Mouse (Mus musculus) hindbrain, embryonic 14.5 days (tissue): ENCODE results near the gene Irs3. TPM values are rescaled to one million over a fixed set of nuclear protein-coding genes. Genes with fewer than 3 reads are reported as not detected.
"Not testable (repeated sequence)": the region's sequence is repeated elsewhere in the genome, so short reads cannot be mapped to it uniquely, and the experiment has no call there.

ENCODE experiments used
- ATAC-seq: fragments of 200-750 bp; cut with Nextera tagmentation; 2 replicates; pipeline ENCODE4 v1.8.0; 2017; ENCODE audit warnings: moderate number of reproducible peaks, mild to moderate bottlenecking, moderate TSS enrichment, moderate library complexity; ENCODE audit not compliant: low FRiP score
- DNase-seq: peaks from one replicate; pipeline ENCODE4 v3.0.0-alpha.2; 2015; ENCODE audit warnings: low spot score
- H3K27ac ChIP-seq: fragments of 300-500 bp; sonication (generic); 2 replicates; pipeline ENCODE4 v1.5.1; 2014; ENCODE audit warnings: mild to moderate bottlenecking, moderate library complexity
- H3K27me3 ChIP-seq: fragments of 300-500 bp; sonication (generic); 2 replicates; pipeline ENCODE4 v1.6.1; 2014; ENCODE audit warnings: mild to moderate bottlenecking, low read length, mixed read lengths; ENCODE audit not compliant: control insufficient read depth, insufficient read depth
- H3K36me3 ChIP-seq: fragments of 300-500 bp; sonication (generic); replicated peaks from 2 replicates; pipeline ENCODE4 v1.6.1; 2014; ENCODE audit not compliant: control insufficient read depth, insufficient read depth
- H3K4me1 ChIP-seq: fragments of 300-500 bp; sonication (generic); replicated peaks from 2 replicates; pipeline ENCODE4 v1.6.1; 2014; ENCODE audit warnings: antibody characterized with exemption, low read length, mixed read lengths; ENCODE audit not compliant: control insufficient read depth, insufficient read depth
- H3K4me2 ChIP-seq: fragments of 300-500 bp; sonication (generic); replicated peaks from 2 replicates; pipeline ENCODE4 v1.6.1; 2014; ENCODE audit warnings: mild to moderate bottlenecking, moderate library complexity
- H3K4me3 ChIP-seq: fragments of 300-500 bp; sonication (generic); replicated peaks from 2 replicates; pipeline ENCODE4 v1.5.1; 2014; ENCODE audit warnings: mild to moderate bottlenecking, low read length
- H3K9ac ChIP-seq: fragments of 300-500 bp; sonication (generic); 2 replicates; pipeline ENCODE4 v1.6.1; 2014
- H3K9me3 ChIP-seq: fragments of 300-500 bp; sonication (generic); 2 replicates; pipeline ENCODE4 v1.6.1; 2016; ENCODE audit warnings: low read length; ENCODE audit not compliant: control insufficient read depth
- WGBS: fragments of 180-500 bp; shearing (Covaris S2); extraction: QIAGEN DNeasy Blood & Tissue Kit; methylation state at CpG from one replicate; pipeline ENCODE4 v1.1.7; 2014; 5-methylcytosine and 5-hydroxymethylcytosine counted together
- polyA plus RNA-seq: library from polyadenylated mRNA; unstranded; fragments of >200 nt; fragmentation: Nextera tagmentation; extraction: Ambion mirVana; gene quantifications from 2 replicates; pipeline ENCODE4 v1.2.1, GENCODE M21; 2014

The Irs3 gene
- polyA plus RNA-seq, 1 experiment from 2014 or later, result 0.15 TPM

DNA sequence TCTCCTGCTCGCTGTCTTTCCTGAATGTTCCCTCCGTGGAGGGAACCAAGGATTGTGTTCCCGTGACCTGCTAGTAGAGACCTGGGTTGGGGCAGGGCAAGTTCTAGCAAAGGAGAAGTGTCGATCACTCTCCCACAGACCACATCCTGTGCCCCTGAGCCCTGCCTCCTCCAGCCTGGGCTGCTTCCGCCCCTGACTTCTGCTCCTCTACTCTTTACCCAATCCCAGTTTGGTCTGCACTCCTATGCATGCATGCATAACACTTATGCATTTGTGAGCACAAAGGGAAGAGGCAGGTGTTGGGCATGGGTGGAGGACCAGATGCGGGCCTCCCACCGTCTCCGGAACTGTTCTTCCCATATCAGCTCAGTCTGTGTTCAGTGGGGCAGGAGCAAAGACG, 14.3 kb downstream of the Irs3 start:
- Histone ChIP-seq H3K9ac (peak overlapping the region; percentile 85; the same call in 1 of the 2 replicates), H3K4me3 (0 out of 2 replicates have a peak overlapping the region, but pooled peaks have one; percentile 80), H3K4me1 (peaks cover 37% of the 10 kb centered on the region), H3K36me3 (peaks cover 24% of the 10 kb centered on the region), H3K4me2 (peak overlapping the region; percentile 63), H3K27ac (peak overlapping the region; percentile 56), H3K9me3 (no peaks in the 10 kb centered on the region), H3K27me3 (no peaks in the 10 kb centered on the region)
- no peak for ATAC-seq
- WGBS, result 60% methylated on average over 9 of the region's 9 CpGs
- DNase-seq, result no peak

DNA sequence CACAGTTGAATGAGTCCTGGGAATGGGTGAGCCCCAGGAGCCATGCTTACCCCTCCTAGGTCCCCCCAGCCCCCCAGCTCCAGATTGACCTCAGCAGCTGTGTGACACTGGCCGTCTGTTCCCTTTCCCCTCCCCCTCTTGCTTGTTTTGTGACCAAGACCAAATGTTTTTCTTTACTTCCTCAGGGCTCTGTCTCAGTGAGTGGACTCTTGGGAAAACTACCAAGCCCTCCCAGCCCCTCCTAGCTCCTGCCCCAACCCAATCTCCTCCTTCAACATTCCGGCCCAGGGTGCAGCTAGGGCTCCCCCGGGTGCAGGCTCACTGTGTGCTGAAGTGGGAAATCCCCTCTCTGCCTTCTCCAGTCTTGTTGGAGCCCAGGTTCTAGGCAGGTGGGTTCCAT, 14.9 kb downstream of the Irs3 start:
- DNase-seq, result no peak
- H3K4me2 ChIP-seq, result peak overlapping the region; percentile 63
- no peaks in the 10 kb centered on the region for H3K27me3 ChIP-seq
- 38% methylated on average over 3 of the region's 3 CpGs for WGBS
- H3K9ac ChIP-seq, result peak overlapping the region; percentile 85
- H3K36me3 ChIP-seq, result peaks cover 18% of the 10 kb centered on the region
- no peak for ATAC-seq
- H3K9me3 ChIP-seq, result no peaks in the 10 kb centered on the region
- peaks cover 37% of the 10 kb centered on the region for H3K4me1 ChIP-seq
- peak overlapping the region; percentile 80 for H3K4me3 ChIP-seq
- H3K27ac ChIP-seq, result peak overlapping the region; percentile 56

DNA sequence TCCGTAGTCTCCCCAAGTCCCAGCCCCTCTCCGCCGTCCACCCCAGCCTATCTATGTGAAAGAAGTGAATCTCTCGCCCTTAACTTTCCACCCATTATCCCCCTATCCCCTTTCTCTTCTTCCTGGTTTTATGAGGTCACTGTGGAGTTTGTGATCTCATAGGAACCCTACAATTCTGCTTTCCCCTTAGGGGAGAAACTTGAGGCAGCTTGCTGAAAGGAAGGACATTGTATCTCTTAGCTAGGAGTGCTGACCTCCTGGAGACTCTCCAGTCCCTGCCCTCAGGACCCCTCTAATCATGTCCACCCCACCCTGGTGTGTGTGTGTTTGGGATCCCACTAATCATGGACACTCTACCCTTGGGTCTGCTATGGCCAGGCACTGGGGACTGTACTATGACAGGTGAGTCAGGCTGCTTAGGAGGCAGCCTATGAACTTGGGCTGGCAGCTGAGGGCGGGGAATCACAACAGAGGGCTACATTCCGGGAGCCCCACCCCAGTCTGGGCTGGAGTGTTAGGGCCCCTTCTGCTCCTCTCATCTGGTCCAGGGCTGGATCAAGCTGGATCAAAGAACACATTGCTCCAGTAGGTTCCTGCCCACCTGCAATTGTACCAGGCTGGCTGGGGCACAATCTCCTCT, 15.5 kb downstream of the Irs3 start:
- H3K4me1 ChIP-seq, result peaks cover 37% of the 10 kb centered on the region
- H3K36me3 ChIP-seq, result peaks cover 14% of the 10 kb centered on the region
- DNase-seq, result no peak
- no peak for ATAC-seq
- 25% methylated on average over 6 of the region's 6 CpGs for WGBS
- H3K27ac ChIP-seq, result no peak overlapping the region
- peak overlapping the region; percentile 63 for H3K4me2 ChIP-seq
- H3K9ac ChIP-seq, result peak overlapping the region; percentile 85
- H3K4me3 ChIP-seq, result peak overlapping the region; percentile 80
- no peaks in the 10 kb centered on the region for H3K27me3 ChIP-seq
- no peaks in the 10 kb centered on the region for H3K9me3 ChIP-seq

DNA sequence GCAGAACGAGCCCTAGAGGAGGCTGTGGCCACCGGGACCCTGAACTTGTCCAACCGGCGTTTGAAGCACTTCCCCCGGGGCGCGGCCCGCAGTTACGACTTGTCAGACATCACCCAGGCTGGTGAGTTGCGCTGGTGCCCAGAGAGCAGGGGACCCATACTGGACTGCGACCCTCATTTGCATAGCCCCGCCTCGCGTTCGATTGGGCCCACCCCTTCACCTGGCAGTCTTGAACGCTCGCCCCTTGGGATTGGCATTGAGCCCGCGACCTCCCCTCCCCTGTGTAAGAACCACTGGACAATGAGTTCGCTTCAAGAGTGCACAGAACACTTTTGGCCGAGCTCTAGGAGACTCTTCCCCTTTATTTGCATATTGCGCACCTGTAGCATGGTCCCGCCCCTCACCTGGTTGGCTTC, 16.2 kb downstream of the Irs3 start:
- no peaks in the 10 kb centered on the region for H3K9me3 ChIP-seq
- H3K4me3 ChIP-seq, result peak overlapping the region; percentile 80
- peaks cover 37% of the 10 kb centered on the region for H3K4me1 ChIP-seq
- H3K4me2 ChIP-seq, result peak overlapping the region; percentile 63
- peak; percentile 4; the same call in 1 of the 2 replicates for ATAC-seq
- no peaks in the 10 kb centered on the region for H3K27me3 ChIP-seq
- WGBS, result under 1% methylated on average over 17 of the region's 23 CpGs
- H3K27ac ChIP-seq, result peak overlapping the region; percentile 86
- H3K36me3 ChIP-seq, result peaks cover 8% of the 10 kb centered on the region
- peak; percentile 55 for DNase-seq
- H3K9ac ChIP-seq, result peak overlapping the region; percentile 85

DNA sequence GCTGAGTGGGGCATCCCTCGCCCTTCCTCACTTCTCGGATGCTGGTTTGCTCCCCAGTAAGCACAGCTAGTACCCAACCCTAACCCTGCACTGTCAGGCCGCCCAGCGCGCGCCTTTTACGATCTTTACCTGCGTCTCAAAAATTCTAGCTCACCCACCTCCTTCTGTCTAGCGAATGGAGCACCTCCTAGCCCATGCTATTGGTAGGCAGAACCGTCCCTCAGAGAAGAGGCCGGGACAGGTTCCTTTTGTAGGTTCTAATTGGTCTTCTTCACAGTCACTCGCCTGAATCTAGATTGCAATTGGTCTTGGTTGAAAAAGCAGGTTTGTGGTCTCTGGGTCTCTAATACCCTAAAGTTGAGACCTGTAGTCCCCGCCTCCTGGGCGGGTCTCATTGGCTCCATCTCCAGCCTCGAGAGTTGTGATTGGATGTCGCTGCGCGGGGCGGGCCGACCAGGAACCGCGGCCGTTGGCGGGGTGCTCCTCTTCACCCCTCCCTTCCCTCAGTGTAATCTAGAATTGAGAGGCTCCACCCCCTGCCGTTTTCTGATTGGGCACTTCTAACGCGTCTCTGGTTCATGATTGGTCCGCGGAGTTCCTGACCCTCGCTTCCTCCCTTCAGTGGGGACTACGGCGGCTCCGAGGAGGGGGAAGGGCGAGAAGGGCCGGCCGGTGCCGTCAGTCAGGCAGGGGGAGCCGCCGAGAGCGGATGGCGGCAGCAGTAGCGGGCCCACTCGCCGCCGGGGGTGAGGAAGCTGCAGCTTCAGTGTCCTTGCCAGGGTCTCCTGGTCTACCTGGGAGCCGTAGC, 16.8 kb downstream of the Irs3 start, which contains the start of the genes Fbxo24, Lrch4 and Gm20605:
Gene Fbxo24 (minus strand): TSS at position 505 of the 808 bp plus-strand sequence.
Gene Lrch4 (plus strand): TSS at position 624 of the 808 bp plus-strand sequence.
Gene Gm20605 (plus strand): TSS at position 678 of the 808 bp plus-strand sequence.
- under 1% methylated on average over 45 of the region's 46 CpGs for WGBS
- peaks cover 1% of the 10 kb centered on the region for H3K36me3 ChIP-seq
- H3K4me2 ChIP-seq, result peak within 1 kb of the TSS; percentile 63
- H3K27me3 ChIP-seq, result no peaks in the 10 kb centered on the region
- peak within 1 kb of the TSS; percentile 92 for H3K27ac ChIP-seq
- peak within 1 kb of the TSS; percentile 85 for H3K9ac ChIP-seq
- H3K4me3 ChIP-seq, result peak within 1 kb of the TSS; percentile 80
- no peaks in the 10 kb centered on the region for H3K9me3 ChIP-seq
- peaks cover 37% of the 10 kb centered on the region for H3K4me1 ChIP-seq
- ATAC-seq (peak; percentile 99), DNase-seq (peak; percentile 98)

DNA sequence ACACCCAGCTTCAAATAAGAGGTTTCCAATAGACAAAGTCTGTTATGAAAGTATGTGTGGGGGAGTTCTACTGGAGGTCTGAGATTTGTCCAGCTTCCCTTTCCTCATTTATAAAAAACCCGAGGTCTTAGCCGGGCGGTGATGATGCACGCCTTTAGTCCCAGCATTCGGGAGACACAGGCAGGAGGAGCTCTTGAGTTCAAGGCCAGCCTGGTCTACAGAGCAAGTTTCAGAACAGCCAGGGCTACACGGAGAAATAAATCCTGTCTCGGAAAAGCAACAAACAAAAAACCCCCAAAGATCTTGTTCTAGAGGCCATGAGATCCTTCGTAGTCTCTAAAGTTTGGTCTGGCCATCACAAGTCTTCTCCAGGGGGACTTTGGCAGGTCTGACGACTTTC, 17.5 kb downstream of the Irs3 start:
- H3K4me1 ChIP-seq, result peaks cover 37% of the 10 kb centered on the region
- H3K27ac ChIP-seq, result peak overlapping the region; percentile 92
- 2% methylated on average over 9 of the region's 9 CpGs for WGBS
- H3K4me2 ChIP-seq, result peak overlapping the region; percentile 63
- peak overlapping the region; percentile 80 for H3K4me3 ChIP-seq
- no peaks in the 10 kb centered on the region for H3K27me3 ChIP-seq
- ATAC-seq, result no peak
- no peaks in the 10 kb centered on the region for H3K9me3 ChIP-seq
- H3K9ac ChIP-seq, result peak overlapping the region; percentile 78
- DNase-seq, result no peak
- no peaks in the 10 kb centered on the region for H3K36me3 ChIP-seq

DNA sequence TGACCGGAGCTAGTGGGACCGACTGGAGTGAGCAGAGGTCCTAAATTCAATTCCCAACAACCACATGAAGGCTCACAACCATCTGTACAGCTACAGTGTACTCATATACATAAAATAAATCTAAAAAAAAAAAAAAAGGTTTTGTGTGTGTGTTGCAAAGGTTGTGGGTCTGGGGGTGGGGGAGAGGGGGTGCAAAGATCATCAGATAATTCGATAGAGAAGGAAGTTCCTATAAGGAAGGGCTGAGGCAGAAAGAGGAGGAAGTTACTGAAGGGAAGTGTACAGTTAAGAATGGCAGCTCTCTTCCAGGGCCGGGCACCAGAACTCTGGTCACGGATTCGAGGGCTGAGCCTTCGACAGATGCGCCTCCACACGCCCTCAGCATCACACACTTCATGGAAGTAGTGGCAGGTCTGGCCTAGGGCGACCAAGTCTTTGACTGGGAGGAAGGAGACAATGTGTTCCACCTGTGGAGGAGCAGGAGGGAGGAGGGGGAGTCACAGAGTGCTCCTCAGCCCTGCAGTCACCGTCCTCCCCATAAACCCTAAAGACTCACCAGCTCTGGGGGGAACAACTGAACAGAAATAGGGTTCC, 21.5 kb downstream of the Irs3 start:
- Histone ChIP-seq H3K9ac (no peak overlapping the region), H3K9me3 (no peaks in the 10 kb centered on the region), H3K36me3 (no peaks in the 10 kb centered on the region), H3K4me2 (no peak overlapping the region), H3K4me1 (peaks cover 7% of the 10 kb centered on the region; the same call in 1 of the 2 replicates), H3K27ac (no peak overlapping the region), H3K27me3 (no peaks in the 10 kb centered on the region), H3K4me3 (no peak overlapping the region)
- 86% methylated on average over 11 of the region's 11 CpGs for WGBS
- ATAC-seq (no peak), DNase-seq (no peak)

DNA sequence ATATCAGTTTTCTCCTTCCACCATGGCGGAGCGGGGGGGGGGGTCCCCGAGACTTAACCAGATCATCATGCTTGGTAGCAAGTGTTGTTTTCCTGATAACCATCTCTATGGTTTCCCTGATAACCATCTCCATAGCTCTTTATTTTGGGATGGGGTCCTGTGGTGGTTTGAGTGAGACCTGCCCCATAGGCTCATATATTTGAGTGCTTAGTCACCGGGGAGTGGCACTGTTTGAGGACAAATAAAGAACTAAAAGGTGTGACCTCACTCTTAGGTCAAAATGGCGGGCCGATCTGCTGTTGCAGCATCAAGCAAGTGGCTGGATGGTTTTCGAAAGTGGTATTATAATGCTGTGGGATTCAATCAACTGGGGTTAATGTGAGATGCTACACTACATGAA, 30.2 kb downstream of the Irs3 start:
- H3K4me3 ChIP-seq, result no peak overlapping the region
- H3K9ac ChIP-seq, result no peak overlapping the region
- WGBS, result 91% methylated on average over 7 of the region's 7 CpGs
- H3K4me1 ChIP-seq, result no peaks in the 10 kb centered on the region
- DNase-seq (no peak), ATAC-seq (no peak)
- no peaks in the 10 kb centered on the region for H3K27me3 ChIP-seq
- H3K27ac ChIP-seq, result no peak overlapping the region
- H3K36me3 ChIP-seq, result no peaks in the 10 kb centered on the region
- no peaks in the 10 kb centered on the region for H3K9me3 ChIP-seq
- H3K4me2 ChIP-seq, result no peak overlapping the region

DNA sequence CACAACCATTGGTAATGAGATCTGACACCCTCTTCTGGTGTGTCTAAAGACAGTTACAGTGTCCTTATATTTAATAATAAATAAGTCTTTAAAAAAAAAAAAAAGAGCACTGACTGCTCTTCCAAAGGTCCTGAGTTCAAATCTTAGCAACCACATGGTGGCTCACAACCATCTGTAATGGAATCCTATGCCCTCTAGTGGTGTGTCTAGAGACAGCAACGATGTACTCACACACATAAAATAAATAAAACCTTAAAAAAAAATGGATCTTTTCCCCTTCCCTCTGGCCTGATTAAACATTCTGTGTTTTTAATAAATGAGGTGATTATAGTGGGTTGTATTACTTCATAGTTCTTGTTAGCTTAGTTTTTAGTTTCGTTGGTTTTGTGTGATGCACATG, 30.6 kb downstream of the Irs3 start:
- ATAC-seq, H3K27ac ChIP-seq, H3K9ac ChIP-seq, H3K4me3 ChIP-seq, H3K36me3 ChIP-seq, H3K4me1 ChIP-seq, H3K27me3 ChIP-seq, H3K4me2 ChIP-seq, H3K9me3 ChIP-seq, DNase-seq: not testable (repeated sequence)
- 88% methylated on average over 2 of the region's 2 CpGs for WGBS
